Mouse (Mus musculus): ENCODE data around the gene Il1f5. TPM values are rescaled to one million over a fixed set of nuclear protein-coding genes. Genes with fewer than 3 reads are reported as not detected.

The Il1f5 gene
- polyA plus RNA-seq, 1 experiment from 2014 or later = not detected

DNA sequence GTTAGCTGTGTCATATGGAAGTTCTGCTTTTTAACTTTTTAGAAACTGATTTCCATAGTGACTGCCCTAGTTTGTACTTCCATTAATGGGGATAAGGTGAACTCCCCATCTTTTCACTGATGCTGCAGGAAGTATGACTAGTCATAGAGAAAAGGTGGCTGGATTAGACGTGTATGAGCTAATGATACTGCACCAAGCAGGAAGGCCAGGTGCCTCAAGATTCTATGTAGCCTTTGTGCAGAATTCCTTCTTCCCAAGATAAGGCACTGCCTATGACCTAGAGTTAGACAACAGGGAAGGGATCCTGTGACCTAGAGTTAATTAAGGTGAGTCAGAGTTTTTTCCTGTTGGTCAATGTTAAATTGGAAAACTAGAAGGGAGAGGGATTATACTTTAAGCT is 40.2 kb downstream of the Il1f5 start:
- Histone ChIP-seq H3K4me2 (replicated peaks; ENCODE audit: low read depth, low read length) (no peak overlapping the region), H3K9me3 (ENCODE audit: control insufficient read depth, low read length) (no peaks in the 10 kb centered on the region), H3K27me3 (ENCODE audit: control insufficient read depth, insufficient read depth, low read length) (no peaks in the 10 kb centered on the region), H3K36me3 (ENCODE audit: control insufficient read depth, insufficient read depth, low read length) (no peaks in the 10 kb centered on the region), H3K9ac (ENCODE audit: low read depth, low read length) (no peak overlapping the region), H3K27ac (ENCODE audit: low read depth, low read length) (no peak overlapping the region), H3K4me3 (ENCODE audit: low read length) (no peak overlapping the region), H3K4me1 (ENCODE audit: control insufficient read depth, insufficient read depth, low read length) (no peaks in the 10 kb centered on the region)
- no peak for ATAC-seq (ENCODE audit: low FRiP score, low TSS enrichment)
- 78% methylated on average over 1 of the region's 1 CpGs for WGBS

DNA sequence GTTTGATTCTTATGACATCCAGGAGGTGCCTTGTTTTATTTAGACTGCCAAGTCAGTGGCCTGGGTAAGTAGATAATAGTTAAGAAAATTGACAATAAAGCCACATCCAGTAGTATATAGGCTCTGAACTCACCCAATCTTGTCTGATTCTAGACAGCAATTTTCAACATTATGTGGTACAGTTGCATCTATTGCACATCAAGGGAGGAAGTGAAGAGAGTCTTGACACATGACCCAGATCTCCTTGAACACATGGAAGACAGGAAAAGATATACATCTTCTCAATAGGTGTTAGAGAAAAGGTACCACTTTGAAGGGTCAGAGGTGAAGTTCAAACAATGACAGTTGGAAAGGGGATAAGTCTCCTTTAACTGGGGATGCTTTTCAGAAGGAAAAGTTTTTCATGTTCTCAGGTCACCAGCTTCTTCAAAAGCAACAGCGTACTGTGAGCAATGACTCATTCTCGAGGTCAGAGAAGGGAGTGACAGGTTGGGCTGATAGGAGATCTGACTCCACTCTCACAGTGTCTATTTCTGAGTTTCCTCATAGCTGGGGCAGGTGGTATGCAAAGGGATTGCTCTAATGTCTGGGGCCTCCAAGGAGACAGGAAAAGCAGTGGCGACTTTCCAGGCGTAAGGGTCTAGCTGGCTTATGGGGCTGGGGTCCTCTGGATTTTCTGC is 41.3 kb downstream of the Il1f5 start:
- Histone ChIP-seq H3K27ac (ENCODE audit: low read depth, low read length) (no peak overlapping the region), H3K36me3 (ENCODE audit: control insufficient read depth, insufficient read depth, low read length) (no peaks in the 10 kb centered on the region), H3K9ac (ENCODE audit: low read depth, low read length) (no peak overlapping the region), H3K9me3 (ENCODE audit: control insufficient read depth, low read length) (no peaks in the 10 kb centered on the region), H3K27me3 (ENCODE audit: control insufficient read depth, insufficient read depth, low read length) (no peaks in the 10 kb centered on the region), H3K4me3 (ENCODE audit: low read length) (no peak overlapping the region), H3K4me1 (ENCODE audit: control insufficient read depth, insufficient read depth, low read length) (no peaks in the 10 kb centered on the region), H3K4me2 (replicated peaks; ENCODE audit: low read depth, low read length) (no peak overlapping the region)
- WGBS = 80% methylated on average over 4 of the region's 4 CpGs
- ATAC-seq (ENCODE audit: low FRiP score, low TSS enrichment) = no peak

Other genes starting within 250 kb of the Il1f5 start
- 1.3 and 1.5 TPM in 2 replicates for gene Hnmt, start 227.6 kb upstream of the Il1f5 start, polyA plus RNA-seq (2014; fragmentation: Nextera tagmentation; extraction: Ambion mirVana)
- not detected in 2 replicates for gene Tbpl2, start 180.4 kb upstream of the Il1f5 start, polyA plus RNA-seq (2014; fragmentation: Nextera tagmentation; extraction: Ambion mirVana)
- gene Il1f8, start 123.8 kb upstream of the Il1f5 start, polyA plus RNA-seq (2014; fragmentation: Nextera tagmentation; extraction: Ambion mirVana) = not detected in 2 replicates
- gene Il1f9, start 90.5 kb upstream of the Il1f5 start, polyA plus RNA-seq (2014; fragmentation: Nextera tagmentation; extraction: Ambion mirVana) = not detected in 2 replicates
- not detected in 2 replicates for gene Il1f6, start 61.5 kb upstream of the Il1f5 start, polyA plus RNA-seq (2014; fragmentation: Nextera tagmentation; extraction: Ambion mirVana)
- not detected in 2 replicates for gene Il1f10, start 14.2 kb downstream of the Il1f5 start, polyA plus RNA-seq (2014; fragmentation: Nextera tagmentation; extraction: Ambion mirVana)
- 0.60 and 1.5 TPM in 2 replicates for gene Il1rn, start 59.9 kb downstream of the Il1f5 start, polyA plus RNA-seq (2014; fragmentation: Nextera tagmentation; extraction: Ambion mirVana)
- 1.1 and 4.6 TPM in 2 replicates for gene Psd4, start 90.6 kb downstream of the Il1f5 start, polyA plus RNA-seq (2014; fragmentation: Nextera tagmentation; extraction: Ambion mirVana)
- gene Pax8, start 198.6 kb downstream of the Il1f5 start, polyA plus RNA-seq (2014; fragmentation: Nextera tagmentation; extraction: Ambion mirVana) = 89.8 and 140 TPM in 2 replicates